Mouse (Mus musculus) embryonic facial prominence, embryonic 14.5 days (tissue): ENCODE data around the gene Rufy4. TPM values are rescaled to one million over a fixed set of nuclear protein-coding genes. Genes with fewer than 3 reads are reported as not detected.

ENCODE experiments used
- ATAC-seq: fragments of 200-750 bp; cut with Nextera tagmentation; 2 replicates; pipeline ENCODE4 v1.8.0; 2017; ENCODE audit warnings: low read depth, moderate number of reproducible peaks, moderate TSS enrichment
- DNase-seq: peaks from one replicate; pipeline ENCODE4 v3.0.0-alpha.2; 2015; ENCODE audit warnings: low spot score
- H3K27ac ChIP-seq: fragments of 300-500 bp; sonication (generic); replicated peaks from 2 replicates; pipeline ENCODE4 v1.5.1; 2014; ENCODE audit warnings: low read depth, mild to moderate bottlenecking, low read length, moderate library complexity
- H3K27me3 ChIP-seq: fragments of 300-500 bp; sonication (generic); replicated peaks from 2 replicates; pipeline ENCODE4 v1.6.1; 2014; ENCODE audit warnings: low read length; ENCODE audit not compliant: control insufficient read depth, insufficient read depth
- H3K36me3 ChIP-seq: fragments of 300-500 bp; sonication (generic); 2 replicates; pipeline ENCODE4 v1.6.1; 2014; ENCODE audit warnings: low read length, mixed read lengths; ENCODE audit not compliant: control insufficient read depth, insufficient read depth
- H3K4me1 ChIP-seq: fragments of 300-500 bp; sonication (generic); 2 replicates; pipeline ENCODE4 v1.6.1; 2014; ENCODE audit warnings: antibody characterized with exemption, low read length; ENCODE audit not compliant: control insufficient read depth, insufficient read depth
- H3K4me2 ChIP-seq: fragments of 300-500 bp; sonication (generic); 2 replicates; pipeline ENCODE4 v1.6.1; 2014; ENCODE audit warnings: low read depth, mild to moderate bottlenecking, low read length, moderate library complexity, mixed read lengths
- H3K4me3 ChIP-seq: fragments of 300-500 bp; sonication (generic); 2 replicates; pipeline ENCODE4 v1.5.1; 2014; ENCODE audit warnings: low read depth, mild to moderate bottlenecking, low read length
- H3K9ac ChIP-seq: fragments of 300-500 bp; sonication (generic); 2 replicates; pipeline ENCODE4 v1.6.1; 2014; ENCODE audit warnings: low read depth, mild to moderate bottlenecking, low read length, moderate library complexity, mixed read lengths
- H3K9me3 ChIP-seq: fragments of 300-500 bp; sonication (generic); 2 replicates; pipeline ENCODE4 v1.6.1; 2016; ENCODE audit warnings: low read length; ENCODE audit not compliant: control insufficient read depth
- WGBS: fragments of 180-500 bp; shearing (Covaris S2); extraction: QIAGEN DNeasy Blood & Tissue Kit; methylation state at CpG from one replicate; pipeline ENCODE4 v1.1.7; 2014; 5-methylcytosine and 5-hydroxymethylcytosine counted together
- polyA plus RNA-seq: library from polyadenylated mRNA; unstranded; fragments of >200 nt; fragmentation: Nextera tagmentation; extraction: Ambion mirVana; gene quantifications from 2 replicates; pipeline ENCODE4 v1.2.1, GENCODE M21; 2014

Gene Rufy4
- polyA plus RNA-seq, 1 experiment from 2014 or later, result 0.72 TPM

DNA sequence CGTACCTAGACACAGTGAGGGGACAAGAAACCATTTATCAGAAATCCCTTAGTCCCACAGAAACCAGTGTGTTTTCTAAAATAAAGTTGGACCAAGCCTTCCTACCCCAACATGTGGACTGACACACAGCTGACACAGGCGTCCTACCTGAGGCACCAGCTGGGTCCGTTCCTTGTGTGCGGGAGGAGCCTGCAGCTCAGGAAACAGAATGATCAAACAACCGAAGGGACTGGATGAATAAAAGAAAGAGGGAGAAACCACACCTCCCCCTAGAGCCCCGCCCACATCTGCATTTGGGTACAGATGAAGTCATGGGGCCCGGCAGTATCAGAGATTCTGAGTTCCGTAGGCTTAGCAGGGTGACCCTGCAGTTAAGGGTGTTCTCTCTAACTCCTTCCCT is 69.1 kb downstream of the Rufy4 start, which contains the start of gene Cxcr1:
Cxcr1 (minus strand) TSS at position 187 of the 400 bp plus-strand sequence.
- no peak for DNase-seq
- Histone ChIP-seq H3K4me2 (no peak within 1 kb of the TSS), H3K27me3 (no peaks in the 10 kb centered on the region), H3K4me3 (no peak within 1 kb of the TSS), H3K9ac (no peak within 1 kb of the TSS), H3K36me3 (no peaks in the 10 kb centered on the region), H3K27ac (no peak within 1 kb of the TSS), H3K4me1 (peaks cover 9% of the 10 kb centered on the region), H3K9me3 (no peaks in the 10 kb centered on the region)
- 66% methylated on average over 8 of the region's 8 CpGs for WGBS
- ATAC-seq, result no peak

DNA sequence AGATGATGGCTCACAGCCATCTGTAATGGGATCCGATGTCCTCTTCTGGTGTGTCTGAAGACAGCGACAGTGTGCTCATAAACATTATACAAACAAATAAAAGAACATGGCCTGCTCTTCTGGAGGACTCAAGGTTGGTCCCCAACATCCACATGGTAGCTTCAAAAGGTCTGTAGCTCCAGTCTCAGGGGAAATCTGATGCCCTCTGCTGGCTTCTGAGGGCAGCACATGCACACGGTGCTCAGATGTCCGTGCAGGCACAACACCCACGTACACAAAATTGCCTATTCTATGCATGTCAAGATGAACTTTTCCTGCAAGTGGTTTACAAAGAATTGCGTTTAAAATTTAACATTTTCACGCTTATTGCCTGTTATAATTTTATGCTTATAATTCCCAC is 70.6 kb downstream of the Rufy4 start:
- H3K9me3 ChIP-seq, result no peaks in the 10 kb centered on the region
- DNase-seq (peak; percentile 39), ATAC-seq (no peak)
- no peak overlapping the region for H3K4me3 ChIP-seq
- no peaks in the 10 kb centered on the region for H3K27me3 ChIP-seq
- 38% methylated on average over 7 of the region's 7 CpGs for WGBS
- H3K36me3 ChIP-seq, result no peaks in the 10 kb centered on the region
- H3K27ac ChIP-seq, result no peak overlapping the region
- H3K9ac ChIP-seq, result no peak overlapping the region
- H3K4me1 ChIP-seq, result peaks cover 9% of the 10 kb centered on the region
- H3K4me2 ChIP-seq, result no peak overlapping the region

DNA sequence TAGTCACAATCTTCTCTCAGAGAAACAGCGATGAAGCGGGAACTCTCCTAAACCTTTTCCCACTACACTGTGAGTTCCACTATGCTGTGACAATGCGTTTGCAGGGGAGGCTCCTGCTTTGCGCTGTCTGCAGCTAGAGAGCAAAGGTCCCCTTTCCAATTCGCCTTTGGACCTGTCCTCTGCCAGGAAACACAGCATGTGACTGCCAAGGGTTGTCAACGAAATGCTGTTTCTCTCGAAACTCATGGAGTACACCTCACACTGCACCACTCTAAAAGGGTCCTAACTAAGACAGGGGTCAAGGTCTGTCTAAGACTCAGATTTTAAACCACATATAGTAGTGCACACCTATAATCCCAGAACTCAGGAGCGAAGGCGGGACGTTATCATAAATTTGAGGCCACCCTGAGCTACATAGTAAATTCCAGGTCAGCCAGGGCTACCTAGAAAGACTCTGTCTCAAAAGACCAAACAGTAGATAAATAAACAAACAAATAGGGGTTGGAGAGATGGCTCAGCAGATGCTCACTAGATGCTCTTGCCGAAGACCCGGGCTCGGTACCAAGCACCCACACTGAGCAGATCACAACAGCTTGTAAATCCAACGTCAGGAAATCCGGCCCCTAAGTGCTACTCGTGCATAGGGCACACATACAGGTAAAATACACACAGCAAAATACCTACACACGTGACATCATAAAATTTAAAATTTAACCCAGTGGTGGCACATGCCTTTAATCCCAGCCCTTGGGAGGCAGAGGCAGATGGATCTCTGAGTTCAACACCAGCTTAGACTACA is 71.5 kb downstream of the Rufy4 start:
- no peaks in the 10 kb centered on the region for H3K36me3 ChIP-seq
- H3K4me2 ChIP-seq, result no peak overlapping the region
- H3K27me3 ChIP-seq, result no peaks in the 10 kb centered on the region
- no peak overlapping the region for H3K4me3 ChIP-seq
- peaks cover 9% of the 10 kb centered on the region for H3K4me1 ChIP-seq
- H3K9ac ChIP-seq, result no peak overlapping the region
- WGBS, result 72% methylated on average over 17 of the region's 17 CpGs
- H3K27ac ChIP-seq, result no peak overlapping the region
- ATAC-seq (no peak), DNase-seq (no peak)
- H3K9me3 ChIP-seq, result no peaks in the 10 kb centered on the region

Other genes with a start within 250 kb of the Rufy4 start
- gene Tns1, start 1.1 kb upstream of the Rufy4 start, polyA plus RNA-seq, result 51.5 and 58.5 TPM in 2 replicates
- 0.10 and 0.11 TPM in 2 replicates for gene Cxcr2, start 28.4 kb downstream of the Rufy4 start, polyA plus RNA-seq
- not detected in 2 replicates for gene Cxcr1, start 69.1 kb downstream of the Rufy4 start, polyA plus RNA-seq
- gene Arpc2, start 110.5 kb downstream of the Rufy4 start, polyA plus RNA-seq, result 341 and 347 TPM in 2 replicates
- gene Gpbar1, start 153.0 kb downstream of the Rufy4 start, polyA plus RNA-seq, result 0.20 and 0.21 TPM in 2 replicates
- gene Aamp, start 159.2 kb downstream of the Rufy4 start, polyA plus RNA-seq, result 214 and 224 TPM in 2 replicates
- gene Pnkd, start 159.4 kb downstream of the Rufy4 start, polyA plus RNA-seq, result 119 and 133 TPM in 2 replicates
- gene Tmbim1, start 180.1 kb downstream of the Rufy4 start, polyA plus RNA-seq, result 35.4 and 35.6 TPM in 2 replicates
- gene Catip, start 236.6 kb downstream of the Rufy4 start, polyA plus RNA-seq, result 0.43 and 0.95 TPM in 2 replicates
- gene Slc11a1, start 249.7 kb downstream of the Rufy4 start, polyA plus RNA-seq, result 5.6 and 5.7 TPM in 2 replicates